Mouse (Mus musculus) stomach, embryonic 15.5 days (tissue): Measurements from ENCODE around the gene Skint10. TPM values are rescaled to one million over a fixed set of nuclear protein-coding genes. Genes with fewer than 3 reads are reported as not detected.

Experiments
- ATAC-seq: fragments of 200-750 bp; cut with Nextera tagmentation; 2 replicates; pipeline ENCODE4 v1.8.0; 2017; ENCODE audit warnings: low read depth, moderate number of reproducible peaks, moderate TSS enrichment; ENCODE audit not compliant: insufficient read depth, low FRiP score
- H3K27ac ChIP-seq: fragments of 300-500 bp; sonication (generic); 2 replicates; pipeline ENCODE4 v1.5.1; 2015; ENCODE audit warnings: mild to moderate bottlenecking, inconsistent platforms
- H3K27me3 ChIP-seq: fragments of 300-500 bp; sonication (generic); replicated peaks from 2 replicates; pipeline ENCODE4 v1.6.1; 2015; ENCODE audit warnings: inconsistent platforms
- H3K36me3 ChIP-seq: fragments of 300-500 bp; sonication (generic); 2 replicates; pipeline ENCODE4 v1.6.1; 2015; ENCODE audit warnings: inconsistent platforms
- H3K4me1 ChIP-seq: fragments of 300-500 bp; sonication (generic); 2 replicates; pipeline ENCODE4 v1.6.1; 2015; ENCODE audit warnings: inconsistent platforms
- H3K4me2 ChIP-seq: fragments of 300-500 bp; sonication (generic); 2 replicates; pipeline ENCODE4 v1.6.1; 2015; ENCODE audit warnings: mild to moderate bottlenecking, inconsistent platforms
- H3K4me3 ChIP-seq: fragments of 300-500 bp; sonication (generic); replicated peaks from 2 replicates; pipeline ENCODE4 v1.5.1; 2015; ENCODE audit warnings: inconsistent platforms
- H3K9ac ChIP-seq: fragments of 300-500 bp; sonication (generic); 2 replicates; pipeline ENCODE4 v1.6.1; 2015; ENCODE audit warnings: inconsistent platforms
- H3K9me3 ChIP-seq: fragments of 300-500 bp; sonication (generic); 2 replicates; pipeline ENCODE4 v1.6.1; 2016; ENCODE audit warnings: inconsistent platforms
- WGBS: fragments of 180-500 bp; shearing (Covaris S2); methylation state at CpG from one replicate; pipeline ENCODE4 v1.1.7; 2015; 5-methylcytosine and 5-hydroxymethylcytosine counted together
- polyA plus RNA-seq: library from polyadenylated mRNA; unstranded; fragments of >200 nt; fragmentation: Nextera tagmentation; extraction: Ambion mirVana; gene quantifications from 2 replicates; pipeline ENCODE4 v1.2.1, GENCODE M21; 2015

Skint10 gene
- not detected in 2 replicates for polyA plus RNA-seq

GRCm38 (mm10) chr4:112774766-112775165 is at the start of gene Skint10:
Gene Skint10 (minus strand): TSS chr4:112774866.
- WGBS, result 85% methylated on average over 1 of the region's 1 CpGs
- Histone ChIP-seq H3K27ac (no peak within 1 kb of the TSS), H3K4me3 (no peak within 1 kb of the TSS), H3K9ac (no peak within 1 kb of the TSS), H3K27me3 (no peaks in the 10 kb centered on the region), H3K4me2 (no peak within 1 kb of the TSS), H3K4me1 (no peaks in the 10 kb centered on the region), H3K9me3 (no peaks in the 10 kb centered on the region), H3K36me3 (no peaks in the 10 kb centered on the region)
- no peak for ATAC-seq

- ATAC-seq, result no peak
- no peak overlapping the region for H3K9ac ChIP-seq
- H3K4me2 ChIP-seq, result no peak overlapping the region
- no peaks in the 10 kb centered on the region for H3K4me1 ChIP-seq
- no peaks in the 10 kb centered on the region for H3K36me3 ChIP-seq
- H3K27ac ChIP-seq, result no peak overlapping the region
- WGBS, result 2% methylated on average over 1 of the region's 1 CpGs
- no peaks in the 10 kb centered on the region for H3K27me3 ChIP-seq
- H3K4me3 ChIP-seq, result no peak overlapping the region
- no peaks in the 10 kb centered on the region for H3K9me3 ChIP-seq
Measured at GRCm38 (mm10) chr4:112790646-112791045, 16.0 kb upstream of the Skint10 start.

Other genes starting within 250 kb of the Skint10 start
- gene Skint2, start 217.7 kb downstream of the Skint10 start, polyA plus RNA-seq, result not detected in 2 replicates